Mouse (Mus musculus) cerebellum, adult 8-10 months (tissue): ENCODE results near the gene Kank1.
"Not testable (repeated sequence)": the region's sequence is repeated elsewhere in the genome, so short reads cannot be mapped to it uniquely, and the experiment has no call there.

Source experiments
- DNase-seq: peaks from one replicate; pipeline ENCODE4 v3.0.0; 2022

Gene Kank1

DNA sequence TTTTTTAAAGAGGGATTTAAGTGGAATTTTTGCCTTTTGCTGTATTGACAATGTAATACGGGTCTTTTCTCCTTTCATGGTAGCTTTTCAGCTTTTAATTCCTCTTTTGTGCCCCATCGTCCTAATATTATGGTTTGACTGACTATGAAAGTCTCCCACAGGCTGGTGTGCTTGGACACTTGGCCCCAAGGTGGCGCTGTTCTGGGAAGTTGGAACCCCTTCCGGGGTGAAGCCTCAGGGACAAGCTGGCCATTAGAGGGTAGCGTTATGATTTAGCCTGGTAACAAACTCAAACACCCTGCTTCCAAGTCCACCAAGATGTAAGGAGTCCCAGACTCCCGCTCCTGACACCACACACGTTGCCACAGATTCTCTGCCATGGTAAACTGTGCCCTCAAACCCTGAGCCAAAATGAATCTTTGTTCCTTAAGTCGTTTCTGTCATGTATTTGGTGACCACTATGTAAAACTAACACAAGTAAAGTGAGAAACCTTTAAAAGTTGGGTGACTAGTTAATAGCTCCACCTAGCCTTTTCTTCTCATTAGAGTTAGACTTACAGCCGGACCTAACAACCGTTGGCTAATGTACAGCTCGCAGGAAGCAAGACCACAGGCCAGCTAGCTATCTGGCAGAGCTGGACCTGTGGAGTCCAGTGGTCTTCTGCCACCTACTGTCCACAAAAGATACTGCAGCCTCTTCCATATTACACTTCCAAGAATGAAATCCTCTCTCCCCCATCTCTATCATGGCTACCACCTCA is 214.3 kb downstream of the Kank1 start:
- DNase-seq: no peak

DNA sequence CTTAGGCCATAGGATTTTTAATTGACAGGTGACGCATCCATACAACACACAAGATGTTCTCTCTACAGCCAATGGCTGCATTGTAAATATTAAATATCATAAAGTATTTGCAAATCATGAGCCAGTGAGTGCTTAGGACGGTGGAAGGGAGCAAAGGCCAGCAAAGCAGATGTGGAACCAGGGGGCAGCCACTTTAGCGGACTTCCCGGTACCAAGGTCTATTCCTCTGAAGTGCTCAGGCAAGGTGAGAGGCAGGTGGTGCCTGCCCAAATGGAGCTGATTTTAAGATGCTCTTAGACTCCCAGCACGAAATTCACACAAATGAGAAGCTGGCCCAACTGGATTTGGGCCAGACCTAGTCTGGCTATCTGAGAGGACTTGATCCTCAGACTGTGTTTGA is 216.4 kb downstream of the Kank1 start:
- no peak for DNase-seq

DNA sequence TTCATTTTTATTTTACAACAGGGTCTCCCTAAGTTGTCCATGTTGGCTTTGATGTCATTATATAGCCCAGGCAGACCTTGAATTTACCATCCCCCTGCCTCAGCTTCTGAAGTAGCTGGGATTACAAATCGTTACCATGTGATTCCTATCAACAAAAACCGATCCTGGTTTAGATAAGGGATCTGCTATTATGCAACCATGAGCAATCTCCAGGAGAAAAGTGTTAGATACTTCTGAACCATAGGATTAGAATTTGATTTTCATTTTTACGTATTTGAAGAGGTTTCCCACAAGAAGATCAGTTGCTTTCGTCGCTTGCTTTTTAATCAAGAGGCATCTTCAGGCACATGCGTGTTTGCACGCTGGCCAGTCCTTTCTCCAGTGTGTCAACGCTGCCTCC is 224.0 kb downstream of the Kank1 start:
- no peak for DNase-seq

DNA sequence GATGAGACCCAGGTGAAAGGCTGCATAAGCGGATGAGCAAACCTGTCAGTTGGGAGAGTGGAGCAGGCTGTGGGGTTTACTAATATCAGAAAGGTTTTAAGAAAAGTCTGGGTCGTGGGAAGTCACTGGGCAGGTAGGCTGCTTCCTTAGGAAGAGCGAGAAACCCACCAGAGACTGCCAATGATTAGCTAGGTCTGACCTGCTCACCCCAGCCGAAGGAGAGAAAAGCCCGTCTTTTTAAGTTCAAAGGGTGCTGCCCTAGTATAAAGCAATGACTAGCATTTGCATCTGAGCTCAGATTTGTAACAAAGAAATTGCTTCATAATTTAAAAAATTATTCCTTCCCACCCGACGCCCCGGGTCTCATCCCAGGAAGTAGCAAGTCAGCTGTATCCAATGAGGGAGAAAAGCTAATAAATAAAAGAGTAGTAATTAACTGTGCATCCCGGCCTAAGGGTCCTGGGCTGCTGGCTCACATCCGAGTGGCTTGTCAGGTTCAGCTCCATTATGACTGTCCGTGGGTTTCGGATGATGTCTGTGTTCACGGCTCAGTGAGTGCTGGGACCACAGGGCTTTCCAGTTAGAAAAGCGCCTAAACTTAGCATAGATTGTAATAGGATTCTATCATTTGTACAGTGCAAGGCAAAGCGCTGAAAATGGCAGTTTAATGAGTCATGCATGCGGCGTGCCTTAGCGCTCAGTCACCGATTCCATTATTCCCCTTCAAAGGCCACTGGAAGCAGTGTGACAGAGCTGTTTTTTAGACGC is 225.0 kb downstream of the Kank1 start:
- no peak for DNase-seq

DNA sequence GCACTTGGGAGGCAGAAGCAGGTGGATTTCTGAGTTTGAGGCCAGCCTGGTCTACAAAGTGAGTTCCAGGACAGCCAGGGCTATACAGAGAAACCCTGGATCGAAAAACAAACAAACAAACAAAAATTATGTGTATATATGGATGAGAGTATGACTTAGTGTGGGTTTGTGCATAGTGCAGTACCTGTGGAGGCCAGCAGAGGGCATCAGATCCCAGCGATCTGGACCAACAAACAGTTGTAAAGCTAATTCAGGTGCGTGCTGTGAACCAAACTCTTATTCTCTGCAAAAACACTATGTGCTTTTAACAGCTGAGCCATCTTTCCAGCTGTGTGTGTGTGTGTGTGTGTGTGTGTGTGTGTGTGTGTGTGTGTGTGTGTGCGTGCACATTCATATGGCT is 239.0 kb downstream of the Kank1 start:
- DNase-seq: not testable (repeated sequence)

DNA sequence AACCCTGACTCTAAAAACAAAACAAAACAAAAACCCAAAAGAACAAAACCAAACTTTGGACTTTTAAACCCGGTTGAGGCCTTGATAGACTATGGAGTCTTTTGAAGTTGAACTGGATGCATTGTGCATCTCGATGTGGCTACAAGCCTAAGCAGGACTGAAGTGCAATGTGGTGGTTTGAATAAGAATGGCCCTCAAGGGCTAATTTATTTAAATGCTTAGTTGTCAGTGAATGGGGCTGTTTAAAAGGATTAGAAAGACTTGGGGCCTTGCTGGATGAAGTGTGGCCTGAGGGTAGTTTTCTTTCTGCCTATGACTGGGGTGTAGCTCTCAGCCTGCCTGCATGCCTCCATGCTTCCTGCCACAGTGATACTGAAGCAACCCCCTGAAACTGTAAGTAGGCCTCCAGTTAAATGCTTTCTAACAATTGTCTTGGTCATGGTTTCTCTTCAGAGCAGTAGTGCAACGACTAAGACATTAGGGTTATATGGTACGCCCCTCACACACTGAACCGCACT is 242.4 kb downstream of the Kank1 start:
- no peak for DNase-seq

DNA sequence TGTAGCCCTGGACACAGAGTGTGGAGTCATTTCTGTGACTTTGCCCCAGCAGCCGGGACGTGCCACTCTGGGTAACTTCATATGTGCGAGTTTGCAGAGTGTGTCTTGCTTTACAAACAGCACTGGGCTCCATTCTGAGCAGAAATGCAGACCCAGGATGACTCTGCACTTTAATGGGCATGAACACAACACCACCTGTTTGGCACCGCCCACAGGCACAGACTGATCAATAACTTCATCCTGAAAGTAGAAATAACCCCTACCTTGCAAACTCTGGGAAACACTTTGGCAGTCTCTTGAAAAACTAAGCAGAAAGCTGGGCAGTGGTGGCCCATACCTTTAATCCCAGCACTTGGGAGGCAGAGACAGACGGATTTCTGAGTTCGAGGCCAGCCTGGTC is 244.0 kb downstream of the Kank1 start:
- DNase-seq: no peak
